Mouse (Mus musculus) mouse trophoblast stem cell (cell line): ENCODE results near the gene Trpm4.
"Not testable (repeated sequence)": the region's sequence is repeated elsewhere in the genome, so short reads cannot be mapped to it uniquely, and the experiment has no call there.

Experiments
- in situ Hi-C, 2 experiments: fragments of 300-500 bp; cut with MseI, MboI; formaldehyde crosslinking; loops; 2 replicates in 1 of 2; 3 replicates in 1 of 2; pipeline ENCODE4 v1.15.1; 2025

The Trpm4 gene

GRCm38 (mm10) chr7:45255822-45256221 lies 77.8 kb downstream of the Trpm4 start:
- in situ Hi-C loops: not testable (repeated sequence)

- in situ Hi-C loops: no loop called here
Observed at GRCm38 (mm10) chr7:45253806-45254205, 79.8 kb downstream of the Trpm4 start.
